Mouse (Mus musculus) left cerebral cortex, adult 2 months (tissue): ENCODE results near the gene Cox11. TPM values are rescaled to one million over a fixed set of nuclear protein-coding genes. Genes with fewer than 3 reads are reported as not detected.

Source experiments
- DNase-seq, 2 experiments: peaks; one replicate each; pipeline ENCODE4 v3.0.0; 2021 to 2022; ENCODE audit warnings: low spot score in 2 of 2, mixed read lengths in 1 of 2; ENCODE audit errors: extremely low spot score in 1 of 2
- H3K27ac ChIP-seq: fragments of 200-600 bp; 2 replicates; pipeline ENCODE4 v1.8.1; 2022
- H3K4me3 ChIP-seq: fragments of 200-600 bp; 2 replicates; pipeline ENCODE4 v1.8.1; 2022
- CTCF ChIP-seq: fragments of 200-600 bp; IDR thresholded peaks from 2 replicates; pipeline ENCODE4 v1.8.1; 2022; ENCODE audit warnings: antibody characterized with exemption, mild to moderate bottlenecking, moderate library complexity
- intact Hi-C: fragments of 180-260 bp; cut with DNase I; formaldehyde crosslinking; loops from one replicate; pipeline ENCODE4 v1.15.1; 2025
- total RNA-seq, 2 experiments: library from RNA; stranded (reverse); gene quantifications; 2 replicates each; pipeline ENCODE4 v1.2.3; 2021

The Cox11 gene
- total RNA-seq, 2 experiments from 2014 or later, result 26.7 to 32.5 TPM

DNA sequence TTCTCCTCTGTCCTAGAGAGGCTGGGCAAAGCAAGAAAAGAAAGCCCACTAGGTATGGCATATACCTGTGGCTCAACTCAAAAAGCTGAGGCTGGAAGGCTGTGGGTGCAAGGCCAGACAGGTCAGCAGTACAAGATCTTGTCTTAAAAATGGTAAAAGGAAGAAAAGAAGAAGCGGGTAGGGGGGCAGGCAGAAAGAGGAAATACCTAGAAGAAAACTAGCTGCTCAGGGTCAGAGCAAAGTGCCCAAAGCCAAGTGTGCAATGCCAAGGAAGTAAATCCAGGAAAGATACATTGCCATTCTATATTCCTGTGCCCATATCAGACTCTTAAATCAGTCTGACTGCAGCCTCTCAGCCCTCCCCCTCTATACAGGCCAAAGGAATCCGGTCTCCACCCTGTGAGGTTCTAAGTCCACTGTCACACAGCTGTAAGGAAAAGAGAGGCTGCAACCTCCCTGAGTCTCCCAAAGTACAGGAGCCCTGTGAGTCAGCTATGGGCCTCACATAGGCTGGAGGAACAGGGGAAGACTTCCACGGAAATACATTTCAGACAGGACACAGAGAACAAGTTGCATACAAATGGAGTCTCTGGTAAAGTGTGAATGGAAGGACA, 28.3 kb downstream of the Cox11 start:
- intact Hi-C loops, result no loop called here
- H3K4me3 ChIP-seq, result no peak overlapping the region
- DNase-seq, result no peak
- H3K27ac ChIP-seq, result peak overlapping the region; percentile 20
- TF ChIP-seq CTCF, result no peak

DNA sequence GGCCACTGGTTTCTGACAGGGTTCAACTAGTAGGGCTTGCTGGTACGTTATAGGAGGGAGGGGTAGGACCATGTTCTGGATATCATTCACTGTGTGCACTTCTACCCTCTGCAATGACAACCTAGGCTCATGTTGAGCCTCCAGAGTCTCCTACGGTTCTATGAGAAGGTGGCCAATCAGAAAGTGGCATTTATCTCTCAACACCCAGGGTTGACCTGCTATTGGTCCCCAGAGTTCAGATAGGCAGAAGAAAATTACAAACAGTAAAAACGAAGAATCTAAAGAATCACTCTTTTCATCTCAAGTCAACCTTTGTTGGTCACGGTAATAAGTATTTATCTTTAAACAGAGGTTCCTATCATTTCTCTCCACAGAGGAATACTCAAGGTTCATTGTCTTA, 28.9 kb downstream of the Cox11 start:
- TF ChIP-seq CTCF, result no peak
- Histone ChIP-seq H3K4me3 (no peak overlapping the region), H3K27ac (no peak overlapping the region)
- intact Hi-C loops, result no loop called here
- DNase-seq, result no peak

DNA sequence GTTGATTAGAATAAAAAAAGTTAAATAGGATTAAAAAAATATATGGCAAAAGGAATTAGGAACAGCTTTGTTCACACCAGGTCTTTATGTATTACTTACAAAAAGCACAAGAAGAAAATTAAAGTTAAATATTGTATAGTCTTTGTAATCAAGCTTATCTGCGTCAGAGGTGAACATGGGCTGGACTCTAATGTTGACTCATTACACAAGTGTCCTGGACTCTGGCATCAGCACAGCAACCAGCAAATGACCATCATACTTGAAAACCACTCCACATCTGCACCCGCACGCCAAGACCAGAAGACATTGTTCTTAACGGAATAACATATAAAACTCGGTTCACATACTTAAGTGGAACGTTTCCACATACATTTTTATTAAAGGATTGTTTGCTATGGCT, 29.4 kb downstream of the Cox11 start:
- no peak overlapping the region for H3K4me3 ChIP-seq
- no peak overlapping the region for H3K27ac ChIP-seq
- DNase-seq, result no peak
- intact Hi-C loops, result no loop called here
- no peak for TF ChIP-seq CTCF

DNA sequence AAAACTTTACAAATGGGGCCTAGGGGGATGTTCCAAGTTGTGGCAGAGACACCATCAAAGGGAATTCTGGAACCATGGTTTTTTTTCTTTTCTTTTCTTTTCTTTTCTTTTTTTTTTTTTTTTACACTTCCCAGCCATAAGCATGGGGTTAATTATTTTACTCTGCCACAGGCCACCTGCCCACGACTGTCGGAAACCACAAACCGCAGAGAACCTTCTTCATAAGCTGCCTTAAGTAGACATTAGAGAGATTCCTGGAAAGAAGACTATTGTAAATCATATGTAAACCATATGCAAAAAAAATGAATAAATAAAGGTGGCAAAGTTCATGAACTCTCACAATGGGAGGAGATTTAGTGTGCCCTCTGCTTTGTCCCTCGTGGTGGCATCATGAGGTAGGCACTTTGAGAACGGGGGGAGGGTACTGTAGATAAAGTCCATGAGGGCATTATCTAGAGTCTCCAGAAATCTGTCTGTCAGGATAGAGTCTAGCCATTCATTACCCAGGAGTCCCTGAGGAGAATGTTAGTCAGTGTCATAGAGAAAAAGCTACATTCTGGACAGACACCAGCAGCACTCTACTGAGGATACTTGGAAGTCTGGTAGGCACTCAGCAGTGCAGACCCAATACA, 37.6 kb downstream of the Cox11 start:
- Histone ChIP-seq H3K4me3 (no peak overlapping the region), H3K27ac (no peak overlapping the region)
- no peak for DNase-seq
- no peak for TF ChIP-seq CTCF
- intact Hi-C loops, result no loop called here

DNA sequence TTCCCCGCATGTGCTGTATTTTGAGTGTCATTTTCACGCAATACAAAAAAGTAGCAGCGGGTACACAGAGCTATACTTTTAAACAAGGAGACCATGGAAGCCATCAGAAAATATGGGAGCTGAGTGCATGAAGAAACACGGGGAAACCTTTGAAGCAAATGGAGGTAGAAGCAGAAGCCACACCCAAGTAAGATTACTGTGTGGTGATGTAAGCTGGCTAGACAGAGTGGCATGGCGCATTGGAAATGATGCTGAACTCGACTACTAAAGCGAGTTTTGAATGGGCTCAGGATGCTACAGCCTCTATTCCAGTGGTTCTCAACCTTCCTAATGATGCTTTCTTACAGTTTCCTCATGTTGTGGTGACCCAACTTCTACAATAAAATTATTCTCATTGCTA, 39.1 kb downstream of the Cox11 start:
- no peak for DNase-seq
- TF ChIP-seq CTCF, result no peak
- H3K27ac ChIP-seq, result no peak overlapping the region
- no peak overlapping the region for H3K4me3 ChIP-seq
- intact Hi-C loops, result no loop called here

DNA sequence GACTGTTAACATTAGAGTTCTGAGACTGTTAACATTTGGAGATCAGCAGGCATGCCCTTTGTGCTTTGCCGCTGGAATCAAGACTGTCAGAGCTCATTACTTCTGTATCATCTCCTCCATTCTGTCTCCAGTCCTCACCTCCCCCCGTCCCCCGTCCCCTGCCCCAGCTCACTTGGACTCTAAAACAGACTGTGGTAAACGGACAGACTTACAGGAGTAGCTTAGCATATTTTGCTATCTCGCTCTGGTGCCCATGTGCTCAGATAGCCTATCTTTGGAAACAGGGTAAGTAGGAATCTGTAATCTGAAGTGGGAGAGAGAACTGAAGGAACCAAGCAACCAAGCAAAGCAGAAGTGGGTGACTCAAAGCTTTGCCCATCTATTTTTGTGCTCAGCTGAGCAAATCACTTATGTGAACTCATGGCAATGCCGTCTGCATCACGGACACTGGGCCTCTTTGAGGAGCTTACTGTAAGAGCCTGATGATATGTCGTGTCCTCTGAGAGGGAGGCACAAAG, 39.9 kb downstream of the Cox11 start:
- peak overlapping the region; percentile 75 for H3K27ac ChIP-seq
- H3K4me3 ChIP-seq, result no peak overlapping the region
- intact Hi-C loops, result no loop called here
- peak; percentile 18 to 25 for DNase-seq
- no peak for TF ChIP-seq CTCF

DNA sequence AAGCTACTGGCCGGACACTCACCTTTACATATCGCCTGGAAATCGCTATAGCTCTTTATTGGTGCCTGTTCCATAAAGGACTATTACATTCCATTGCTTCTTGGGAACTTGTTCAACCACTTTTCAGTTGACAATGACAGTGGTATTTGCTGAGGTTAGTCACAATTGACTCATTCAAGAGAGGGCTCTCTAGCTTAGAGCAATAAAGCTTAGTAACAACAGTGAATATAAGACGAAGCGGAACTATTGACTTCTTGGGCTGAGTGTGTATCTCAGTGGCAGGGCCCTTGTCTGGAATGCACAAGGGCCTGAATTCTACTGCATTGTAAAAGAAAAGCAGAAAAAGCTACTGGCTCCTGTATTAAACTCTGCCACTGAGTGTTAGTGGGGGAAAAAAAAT, 40.6 kb downstream of the Cox11 start:
- TF ChIP-seq CTCF, result no peak
- peak overlapping the region; percentile 75 for H3K27ac ChIP-seq
- intact Hi-C loops, result no loop called here
- no peak for DNase-seq
- no peak overlapping the region for H3K4me3 ChIP-seq

DNA sequence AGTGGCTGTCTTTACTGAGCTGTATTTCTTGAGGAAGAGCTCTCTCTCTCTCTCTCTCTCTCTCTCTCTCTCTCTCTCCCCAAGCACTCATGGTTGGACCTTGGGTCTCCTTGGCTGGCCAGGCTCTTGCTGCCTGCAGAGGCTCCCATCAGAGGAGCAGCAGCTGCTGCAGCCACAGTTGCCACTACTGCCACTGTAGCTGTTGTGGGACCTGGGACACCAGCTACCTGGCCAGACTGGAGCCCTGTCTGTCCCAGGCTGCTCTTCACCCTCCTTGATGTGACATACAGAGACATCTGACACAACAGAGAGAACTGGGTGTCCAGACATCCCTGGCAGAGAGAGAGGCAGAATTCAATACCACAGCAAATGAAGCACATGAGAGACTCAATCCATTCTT, 43.2 kb downstream of the Cox11 start:
- TF ChIP-seq CTCF, result no peak
- Histone ChIP-seq H3K4me3 (no peak overlapping the region), H3K27ac (no peak overlapping the region)
- intact Hi-C loops, result no loop called here
- no peak for DNase-seq

DNA sequence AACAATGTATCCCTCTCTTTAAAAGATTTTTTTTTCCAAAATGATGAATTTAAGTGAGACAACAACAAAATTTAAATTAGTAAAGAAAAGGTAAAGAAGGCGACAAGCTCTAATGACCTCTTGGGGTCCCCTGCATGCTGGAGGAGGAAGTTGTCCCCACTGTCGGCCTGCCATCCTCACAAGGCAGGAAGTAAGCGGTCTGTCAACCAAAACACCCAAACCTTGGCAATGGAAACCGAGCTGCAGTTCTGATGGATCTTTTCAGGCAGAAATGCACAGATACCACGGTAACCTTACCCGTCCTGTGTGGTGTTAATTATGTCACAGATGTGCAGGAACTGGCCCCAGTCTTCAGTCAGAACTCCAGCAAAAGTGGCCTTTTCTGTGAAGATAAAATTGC, 46.8 kb downstream of the Cox11 start:
- H3K4me3 ChIP-seq, result no peak overlapping the region
- TF ChIP-seq CTCF, result no peak
- DNase-seq, result no peak
- H3K27ac ChIP-seq, result no peak overlapping the region; the same call in 1 of the 2 replicates
- intact Hi-C loops, result no loop called here

DNA sequence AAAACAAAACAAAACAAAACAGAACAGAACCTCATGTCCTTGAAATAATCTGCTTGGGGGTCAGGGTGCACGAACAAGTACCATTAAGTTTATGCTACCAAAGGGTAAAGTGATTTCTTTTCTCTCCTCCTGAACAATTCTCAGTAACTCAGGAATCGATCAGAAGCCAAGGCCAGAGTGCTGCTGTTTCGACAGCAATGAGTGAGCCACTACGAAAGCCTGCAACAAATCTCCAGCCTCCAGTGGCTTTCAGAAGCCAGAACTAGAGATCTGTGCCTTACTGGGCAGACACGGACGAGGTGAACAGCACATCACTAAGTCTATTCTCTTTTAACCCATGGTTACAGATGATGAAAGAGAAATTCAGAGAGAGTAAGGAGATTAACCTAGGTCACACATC, 47.2 kb downstream of the Cox11 start:
- intact Hi-C loops, result no loop called here
- DNase-seq, result no peak
- Histone ChIP-seq H3K4me3 (no peak overlapping the region), H3K27ac (no peak overlapping the region; the same call in 1 of the 2 replicates)
- TF ChIP-seq CTCF, result no peak

DNA sequence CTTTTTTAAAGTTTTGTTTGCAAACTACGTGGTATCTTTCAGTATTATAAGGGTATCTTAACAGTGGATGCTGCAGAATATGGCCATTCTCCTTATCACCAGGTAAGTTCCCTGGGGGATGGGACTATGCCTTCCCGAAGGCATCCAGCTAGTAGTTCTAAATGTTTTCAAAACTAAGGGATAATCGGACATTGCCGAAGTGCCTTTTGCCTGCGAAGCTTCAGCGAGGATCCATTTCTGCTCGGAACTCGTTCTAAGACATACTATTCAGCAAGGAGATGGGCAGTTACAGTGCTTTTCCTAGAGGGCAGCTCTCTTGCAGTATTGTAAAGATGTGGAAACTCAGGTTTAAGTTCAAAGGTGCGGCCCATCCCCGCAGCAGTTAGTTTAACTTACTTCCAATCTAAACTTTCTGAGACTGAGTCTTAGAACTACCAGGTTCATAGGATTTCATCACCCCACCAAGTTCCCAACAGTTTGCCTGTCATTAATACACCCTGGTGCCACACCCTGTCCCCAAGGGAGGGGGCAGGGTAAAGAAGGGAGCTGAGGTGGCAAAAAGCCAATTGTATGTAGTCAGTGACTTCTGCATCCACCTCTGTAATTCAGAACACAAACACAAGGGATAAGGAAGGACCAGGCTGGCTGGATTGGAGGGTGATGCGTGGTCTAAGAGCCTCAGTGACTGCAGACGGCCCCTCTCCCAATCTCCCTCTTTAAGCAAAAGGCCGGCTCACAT, 48.5 kb downstream of the Cox11 start:
- H3K4me3 ChIP-seq, result peak overlapping the region; percentile 67
- intact Hi-C loops, result no loop called here
- no peak for TF ChIP-seq CTCF
- peak overlapping the region; percentile 78 for H3K27ac ChIP-seq
- no peak for DNase-seq

DNA sequence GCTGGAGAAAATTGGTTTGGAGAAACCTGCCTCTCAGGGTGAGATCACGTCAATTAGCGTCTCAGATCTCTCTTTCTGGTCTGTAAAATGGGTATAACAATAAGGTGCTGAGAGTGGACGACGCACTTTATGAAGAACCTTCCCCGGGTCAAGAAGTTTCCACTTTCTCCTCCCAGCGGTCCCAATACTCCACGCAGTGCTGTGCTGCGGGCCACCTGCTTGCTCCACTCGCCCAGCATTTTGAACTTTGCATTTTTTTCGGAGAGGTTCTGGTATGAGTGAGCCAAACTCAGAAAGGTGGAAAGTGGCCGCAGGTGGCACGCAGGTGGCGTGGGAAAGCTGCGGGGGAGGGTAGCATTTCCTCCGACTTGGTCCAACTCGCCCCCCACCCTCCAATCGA, 49.1 kb downstream of the Cox11 start:
- intact Hi-C loops, result no loop called here
- H3K4me3 ChIP-seq, result peak overlapping the region; percentile 67
- peak overlapping the region; percentile 78 for H3K27ac ChIP-seq
- TF ChIP-seq CTCF, result no peak
- no peak for DNase-seq
